Mouse (Mus musculus): ENCODE results near the gene Tgif1. TPM values are rescaled to one million over a fixed set of nuclear protein-coding genes. Genes with fewer than 3 reads are reported as not detected.

Tgif1 gene
- polyA plus RNA-seq, 1 experiment from 2014 or later, result 126 TPM

DNA sequence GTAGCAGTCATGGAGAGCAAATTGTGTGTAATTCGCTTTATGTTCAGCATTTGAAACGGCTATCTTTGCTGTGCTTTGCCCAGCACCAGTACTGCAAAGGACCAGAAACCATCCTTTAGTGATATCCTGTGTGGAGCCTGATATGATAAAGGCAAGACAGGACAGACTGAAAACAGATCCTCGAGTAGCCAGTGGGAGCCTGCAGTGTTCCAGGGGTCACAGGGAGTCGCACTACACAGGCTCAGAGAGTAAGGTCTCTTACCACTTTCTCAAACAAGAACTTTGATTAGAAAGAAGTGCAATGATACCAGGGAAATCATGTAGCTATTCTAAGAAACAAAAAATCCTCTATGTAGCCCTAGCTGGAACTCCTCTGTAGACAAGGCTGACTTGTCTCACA lies 58.1 kb downstream of the Tgif1 start:
- no peaks in the 10 kb centered on the region for H3K9me3 ChIP-seq
- no peak overlapping the region for H3K4me3 ChIP-seq
- no peak overlapping the region for H3K4me2 ChIP-seq (replicated peaks)
- no peak for ATAC-seq (ENCODE audit: insufficient number of reproducible peaks, insufficient read depth, low FRiP score, low TSS enrichment)
- peak overlapping the region; percentile 87; the same call in 1 of the 2 replicates for H3K27ac ChIP-seq
- H3K36me3 ChIP-seq, result no peaks in the 10 kb centered on the region
- H3K4me1 ChIP-seq, result peaks cover 18% of the 10 kb centered on the region
- no peaks in the 10 kb centered on the region for H3K27me3 ChIP-seq
- no peak overlapping the region for H3K9ac ChIP-seq
- WGBS, result 57% methylated on average over 4 of the region's 4 CpGs

DNA sequence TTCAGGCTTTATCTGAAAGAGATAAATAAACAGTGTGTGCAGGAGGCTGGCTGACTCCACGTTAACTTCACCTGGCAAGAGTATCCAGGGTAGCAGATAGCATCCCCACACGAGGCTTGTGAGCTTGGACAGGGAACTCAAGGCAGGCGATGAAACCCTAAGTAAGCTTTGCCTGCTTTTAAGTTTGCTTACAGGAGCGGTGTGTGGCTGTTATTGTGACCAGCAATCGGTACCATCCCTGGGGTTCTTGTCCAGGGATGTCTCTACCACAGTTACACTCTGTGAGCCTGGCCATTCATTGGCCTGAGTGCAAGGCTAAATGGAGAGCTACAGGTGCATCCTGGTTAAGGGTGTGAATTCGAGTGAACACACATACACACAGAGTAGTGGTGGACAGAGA lies 58.6 kb downstream of the Tgif1 start:
- WGBS, result 38% methylated on average over 6 of the region's 6 CpGs
- Histone ChIP-seq H3K9ac (no peak overlapping the region), H3K9me3 (no peaks in the 10 kb centered on the region), H3K27ac (peak overlapping the region; percentile 87), H3K27me3 (no peaks in the 10 kb centered on the region), H3K4me2 (replicated peaks) (peak overlapping the region; percentile 21; the same call in 1 of the 2 replicates), H3K36me3 (no peaks in the 10 kb centered on the region), H3K4me3 (no peak overlapping the region), H3K4me1 (peaks cover 18% of the 10 kb centered on the region)
- no peak for ATAC-seq (ENCODE audit: insufficient number of reproducible peaks, insufficient read depth, low FRiP score, low TSS enrichment)

DNA sequence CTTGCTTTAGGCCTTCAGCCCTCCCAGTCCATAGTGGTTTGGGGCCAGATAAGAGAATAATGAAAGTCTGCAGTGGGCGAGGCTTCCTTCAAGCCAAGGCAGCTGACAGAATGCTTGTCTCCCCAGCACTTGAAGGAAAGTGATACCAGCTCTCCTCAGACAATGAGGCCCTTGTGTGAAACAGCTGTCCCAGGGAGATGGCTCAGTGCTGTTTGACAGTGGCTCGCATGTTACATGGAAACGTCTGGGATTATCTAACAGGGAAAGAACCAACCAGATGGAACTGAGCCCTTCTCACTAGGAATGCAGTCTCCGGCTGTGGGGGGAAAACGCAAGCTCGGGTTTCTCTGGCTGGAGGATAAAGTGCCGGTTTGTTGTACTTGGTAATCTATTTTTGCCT lies 59.1 kb downstream of the Tgif1 start:
- WGBS, result 3% methylated on average over 7 of the region's 7 CpGs
- Histone ChIP-seq H3K9ac (no peak overlapping the region), H3K4me3 (no peak overlapping the region), H3K27me3 (no peaks in the 10 kb centered on the region), H3K27ac (peak overlapping the region; percentile 87), H3K4me1 (peaks cover 18% of the 10 kb centered on the region), H3K4me2 (replicated peaks) (peak overlapping the region; percentile 21; the same call in 1 of the 2 replicates), H3K36me3 (no peaks in the 10 kb centered on the region), H3K9me3 (no peaks in the 10 kb centered on the region)
- ATAC-seq (ENCODE audit: insufficient number of reproducible peaks, insufficient read depth, low FRiP score, low TSS enrichment), result peak; percentile 78

MicroRNA genes within 50 kb of the gene (microRNA counts, 519-probe panel; counts per million panel counts)
- microRNA mmu-miR-1195, result 460 counts per million, percentile 65 among the panel's probes with 10 or more counts

Small RNA genes lying within 50 kb of the gene (microRNA-seq; reads per million reads assigned to microRNA genes)
- gene Mir1195, result not detected

Other genes with a start within 250 kb of the Tgif1 start
- gene Myom1, start 149.1 kb upstream of the Tgif1 start, polyA plus RNA-seq (2016; fragmentation: Nextera tagmentation; extraction: Ambion mirVana), result 7.2 and 7.5 TPM in 2 replicates
- gene Myl12a, start 149.3 kb upstream of the Tgif1 start, polyA plus RNA-seq (2016; fragmentation: Nextera tagmentation; extraction: Ambion mirVana), result 566 and 574 TPM in 2 replicates

Measured in embryonic facial prominence, embryonic 12.5 days (tissue).